Mouse (Mus musculus): ENCODE measurements at regions not wholly inside any gene's neighbourhood (a gene's known extent, or its start where the extent isn't known, plus 50 kb on each side); places are given as distances from the start of the nearest gene placed in this dataset.

DNA sequence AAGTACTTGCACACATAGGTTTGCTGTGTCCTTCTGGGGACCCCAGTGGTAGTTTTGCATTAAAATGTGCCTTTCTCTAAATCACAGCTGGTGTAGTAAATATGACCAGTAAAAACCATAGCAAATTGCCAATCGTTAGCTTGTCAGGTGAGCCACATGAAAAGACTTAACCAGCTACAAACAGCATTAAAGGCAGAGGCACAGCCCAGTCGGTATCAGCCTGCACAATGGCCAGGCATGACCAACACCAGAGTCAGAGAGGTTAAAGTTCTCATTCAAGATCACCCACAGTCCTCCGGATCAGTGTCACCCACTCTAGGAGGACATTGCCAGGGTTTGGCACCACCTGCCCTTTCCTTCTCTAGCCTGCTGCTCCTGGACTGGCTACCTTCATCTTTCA, 58.5 kb upstream of the Stx16 start:
- TF ChIP-seq POLR2A (IDR thresholded peaks at IDR 0.05; ENCODE audit: low read depth, low read length) (no peak), CTCF (IDR thresholded peaks at IDR 0.05; ENCODE audit: extremely low read depth, insufficient read length, insufficient replicate concordance, low read depth, low read length) (no peak)

Data from small intestine, adult 2 months (tissue).